Mouse (Mus musculus) ES-Bruce4 (cell line): ENCODE data around the gene Wnt10b. TPM values are rescaled to one million over a fixed set of nuclear protein-coding genes. Genes with fewer than 3 reads are reported as not detected.

Source experiments
- H3K27ac ChIP-seq: 2 replicates; pipeline ENCODE4 v1.5.1; 2012; ENCODE audit warnings: low read length, inconsistent platforms; ENCODE audit not compliant: insufficient read depth
- H3K27me3 ChIP-seq: 2 replicates; pipeline ENCODE4 v1.6.1; 2012; ENCODE audit warnings: mild to moderate bottlenecking, low read length, inconsistent platforms; ENCODE audit not compliant: control insufficient read depth, poor library complexity, insufficient read depth, severe bottlenecking
- H3K36me3 ChIP-seq: 2 replicates; pipeline ENCODE4 v1.6.1; 2012; ENCODE audit warnings: inconsistent platforms, mild to moderate bottlenecking, low read length, moderate library complexity; ENCODE audit not compliant: control insufficient read depth, poor library complexity, insufficient read depth, severe bottlenecking
- H3K4me1 ChIP-seq: one replicate; pipeline ENCODE4 v1.8.1; 2011; ENCODE audit warnings: low read length; ENCODE audit not compliant: control insufficient read depth, insufficient read depth
- H3K4me3 ChIP-seq: 2 replicates; pipeline ENCODE4 v1.5.1; 2011; ENCODE audit warnings: low read depth, mild to moderate bottlenecking, low read length
- H3K9ac ChIP-seq: 2 replicates; pipeline ENCODE4 v1.6.1; 2012; ENCODE audit warnings: low read depth, mild to moderate bottlenecking, inconsistent platforms; ENCODE audit not compliant: poor library complexity, severe bottlenecking
- H3K9me3 ChIP-seq: replicated peaks from 2 replicates; pipeline ENCODE4 v1.6.1; 2012; ENCODE audit warnings: mild to moderate bottlenecking, low read length, inconsistent platforms; ENCODE audit not compliant: control insufficient read depth, poor library complexity, insufficient read depth, severe bottlenecking
- CTCF ChIP-seq: IDR thresholded peaks from one replicate; pipeline ENCODE4 v1.8.1; 2011; ENCODE audit warnings: low read depth, low read length
- EP300 ChIP-seq: IDR thresholded peaks from 2 replicates; pipeline ENCODE4 v1.6.1; 2011; ENCODE audit warnings: low read depth, low read length; ENCODE audit not compliant: insufficient read depth
- POLR2A ChIP-seq: IDR thresholded peaks from one replicate; pipeline ENCODE4 v1.8.1; 2011; ENCODE audit warnings: low read length; ENCODE audit not compliant: insufficient read depth
- polyA plus RNA-seq: library from polyadenylated mRNA; stranded (reverse); fragments of >200 nt; gene quantifications from 2 replicates; pipeline ENCODE4 v1.2.4, GENCODE M21; 2011; ENCODE audit warnings: low read depth; ENCODE audit not compliant: missing spikeins, insufficient read depth, insufficient read length

Wnt10b gene
- polyA plus RNA-seq, 1 experiment, result 1.8 TPM

- no peak for TF ChIP-seq POLR2A
- TF ChIP-seq EP300, result no peak
- no peak for TF ChIP-seq CTCF
- Histone ChIP-seq H3K27ac (no peak overlapping the region), H3K9ac (no peak overlapping the region), H3K4me3 (no peak overlapping the region), H3K9me3 (no peaks in the 10 kb centered on the region), H3K27me3 (no peaks in the 10 kb centered on the region), H3K36me3 (no peaks in the 10 kb centered on the region), H3K4me1 (no peaks in the 10 kb centered on the region)
These were observed 45.9 kb downstream of the Wnt10b start for GRCm38 (mm10) chr15:98732006-98732531.

GRCm38 (mm10) chr15:98730790-98731189 is 47.2 kb downstream of the Wnt10b start:
- Histone ChIP-seq H3K36me3 (no peaks in the 10 kb centered on the region), H3K27ac (no peak overlapping the region), H3K4me3 (no peak overlapping the region), H3K9me3 (no peaks in the 10 kb centered on the region), H3K27me3 (no peaks in the 10 kb centered on the region), H3K9ac (no peak overlapping the region), H3K4me1 (no peaks in the 10 kb centered on the region)
- TF ChIP-seq EP300 (no peak), POLR2A (no peak), CTCF (no peak)

- TF ChIP-seq CTCF, result no peak
- no peak for TF ChIP-seq POLR2A
- no peak for TF ChIP-seq EP300
- no peaks in the 10 kb centered on the region for H3K4me1 ChIP-seq
- H3K9me3 ChIP-seq, result no peaks in the 10 kb centered on the region
- no peaks in the 10 kb centered on the region for H3K27me3 ChIP-seq
- H3K36me3 ChIP-seq, result no peaks in the 10 kb centered on the region
- no peak overlapping the region for H3K27ac ChIP-seq
- no peak overlapping the region for H3K4me3 ChIP-seq
- H3K9ac ChIP-seq, result no peak overlapping the region
These were observed 48.0 kb downstream of the Wnt10b start for GRCm38 (mm10) chr15:98729791-98730545.

GRCm38 (mm10) chr15:98728366-98728765 is 49.6 kb downstream of the Wnt10b start:
- Histone ChIP-seq H3K4me1 (peaks cover 1% of the 10 kb centered on the region), H3K27me3 (no peaks in the 10 kb centered on the region), H3K36me3 (no peaks in the 10 kb centered on the region), H3K9me3 (no peaks in the 10 kb centered on the region), H3K9ac (no peak overlapping the region), H3K27ac (no peak overlapping the region), H3K4me3 (peak overlapping the region; percentile 28)
- TF ChIP-seq EP300 (no peak), CTCF (no peak), POLR2A (no peak)

GRCm38 (mm10) chr15:98727443-98728321 is 50.3 kb downstream of the Wnt10b start, which contains the start of gene Fkbp11:
Fkbp11 (minus strand) TSS chr15:98728198.
- H3K9me3 ChIP-seq, result no peaks in the 10 kb centered on the region
- H3K9ac ChIP-seq, result peak within 1 kb of the TSS; percentile 60
- H3K4me1 ChIP-seq, result peaks cover 1% of the 10 kb centered on the region
- peak; percentile 65 for TF ChIP-seq POLR2A
- no peak for TF ChIP-seq CTCF
- no peak for TF ChIP-seq EP300
- H3K27me3 ChIP-seq, result no peaks in the 10 kb centered on the region
- H3K36me3 ChIP-seq, result no peaks in the 10 kb centered on the region
- H3K4me3 ChIP-seq, result peak within 1 kb of the TSS; percentile 80
- H3K27ac ChIP-seq, result no peak within 1 kb of the TSS

- Histone ChIP-seq H3K4me1 (peaks cover 1% of the 10 kb centered on the region), H3K9ac (peak overlapping the region; percentile 60), H3K27me3 (no peaks in the 10 kb centered on the region), H3K9me3 (no peaks in the 10 kb centered on the region), H3K36me3 (no peaks in the 10 kb centered on the region), H3K27ac (no peak overlapping the region), H3K4me3 (peak overlapping the region; percentile 80)
- no peak for TF ChIP-seq POLR2A
- no peak for TF ChIP-seq EP300
- no peak for TF ChIP-seq CTCF
These were observed 51.2 kb downstream of the Wnt10b start for GRCm38 (mm10) chr15:98726746-98727145.
